Mouse (Mus musculus) CH12.LX (cell line): ENCODE data around the gene Acap3. TPM values are rescaled to one million over a fixed set of nuclear protein-coding genes. Genes with fewer than 3 reads are reported as not detected.
A peak's percentile ranks its signal among the peaks of the same experiment; 100 is the strongest.

ENCODE experiments used
- DNase-seq: peaks from one replicate; pipeline ENCODE4 v3.0.0-alpha.2; 2013; ENCODE audit errors: extremely low read depth
- H3K27ac ChIP-seq: 2 replicates; pipeline ENCODE4 v1.5.1; 2012; ENCODE audit warnings: low read depth, mild to moderate bottlenecking, control low read depth, moderate library complexity; ENCODE audit not compliant: insufficient read depth
- H3K27me3 ChIP-seq: replicated peaks from 2 replicates; pipeline ENCODE3; 2012; ENCODE audit warnings: inconsistent platforms
- H3K36me3 ChIP-seq, 2 experiments: replicated peaks in 1 of 2; 2 replicates each; pipeline versions ENCODE3 to v1.6.1; 2012; ENCODE audit warnings: inconsistent platforms in 1 of 2, low read length in 1 of 2, mild to moderate bottlenecking in 1 of 2, mixed read lengths in 1 of 2, moderate library complexity in 1 of 2; ENCODE audit not compliant: control insufficient read depth in 1 of 2, insufficient read depth in 1 of 2
- H3K4me1 ChIP-seq, 2 experiments: 2 replicates each; pipeline ENCODE4 v1.6.1; 2012; ENCODE audit warnings: inconsistent platforms in 1 of 2, moderate library complexity in 1 of 2; ENCODE audit not compliant: insufficient read depth in 2 of 2, control insufficient read depth in 1 of 2
- H3K4me2 ChIP-seq: 2 replicates; pipeline ENCODE4 v1.6.1; 2012; ENCODE audit warnings: low read depth, mild to moderate bottlenecking, control low read depth; ENCODE audit not compliant: poor library complexity, insufficient read depth, severe bottlenecking
- H3K4me3 ChIP-seq, 3 experiments: fragments of 150-350 bp in 1 of 3; sonication (generic) in 1 of 3; replicated peaks in 1 of 3; 2 replicates each; pipeline versions ENCODE3 to v1.5.1; 2011 to 2012; ENCODE audit warnings: low read depth in 2 of 3, low read length in 2 of 3, mild to moderate bottlenecking in 2 of 3, moderate library complexity in 2 of 3, control low read depth in 1 of 3, improper control_type of control experiment in 1 of 3, inconsistent platforms in 1 of 3, mixed read lengths in 1 of 3; ENCODE audit not compliant: poor library complexity in 1 of 3
- H3K79me2 ChIP-seq: replicated peaks from 2 replicates; pipeline ENCODE4 v1.6.1; 2012; ENCODE audit warnings: mild to moderate bottlenecking, moderate library complexity; ENCODE audit not compliant: control insufficient read depth, poor library complexity, insufficient read depth, severe bottlenecking; ENCODE audit errors: extremely low read depth
- H3K9ac ChIP-seq: 2 replicates; pipeline ENCODE4 v1.6.1; 2012; ENCODE audit warnings: low read depth, mild to moderate bottlenecking, control low read depth, moderate library complexity; ENCODE audit not compliant: insufficient read depth
- H3K9me3 ChIP-seq: replicated peaks from 2 replicates; pipeline ENCODE3; 2012; ENCODE audit warnings: low read length, inconsistent platforms, mixed read lengths
- CHD1 ChIP-seq: IDR thresholded peaks from 2 replicates; pipeline ENCODE4 v1.6.1; 2012; ENCODE audit warnings: low read depth, low read length, improper control_type of control experiment, inconsistent platforms
- CTCF ChIP-seq, 2 experiments: IDR thresholded peaks in 1 of 2; conservative IDR thresholded peaks in 1 of 2; 2 replicates each; pipeline ENCODE4 v1.5.1; 2011 to 2012; ENCODE audit warnings: low read depth in 2 of 2, low read length in 2 of 2, improper control_type of control experiment in 1 of 2, inconsistent platforms in 1 of 2, mild to moderate bottlenecking in 1 of 2, moderate library complexity in 1 of 2
- ELF1 ChIP-seq: IDR thresholded peaks from 2 replicates; pipeline ENCODE4 v1.6.1; 2014; ENCODE audit warnings: low read depth, mild to moderate bottlenecking, inconsistent platforms, low read length, improper control_type of control experiment
- EP300 ChIP-seq: IDR thresholded peaks from 2 replicates; pipeline ENCODE4 v1.6.1; 2011; ENCODE audit warnings: low read length, improper control_type of control experiment
- ETS1 ChIP-seq: conservative IDR thresholded peaks from 2 replicates; pipeline ENCODE4 v1.6.1; 2012; ENCODE audit warnings: low read depth, mild to moderate bottlenecking, inconsistent platforms, low read length, improper control_type of control experiment, moderate library complexity
- HCFC1 ChIP-seq: IDR thresholded peaks from 2 replicates; pipeline ENCODE4 v1.6.1; 2012; ENCODE audit warnings: low read depth, mild to moderate bottlenecking, inconsistent platforms, low read length, improper control_type of control experiment
- JUN ChIP-seq: IDR thresholded peaks from 2 replicates; pipeline ENCODE4 v1.6.1; 2011; ENCODE audit warnings: low read depth, mild to moderate bottlenecking, low read length, improper control_type of control experiment, moderate library complexity; ENCODE audit not compliant: insufficient read depth
- MAX ChIP-seq: IDR thresholded peaks from 2 replicates; pipeline ENCODE4 v1.6.1; 2011; ENCODE audit warnings: low read length, improper control_type of control experiment
- MAZ ChIP-seq: IDR thresholded peaks from 2 replicates; pipeline ENCODE4 v1.6.1; 2012; ENCODE audit warnings: low read depth, mild to moderate bottlenecking, inconsistent platforms, low read length, improper control_type of control experiment, moderate library complexity
- MEF2A ChIP-seq: IDR thresholded peaks from 2 replicates; pipeline ENCODE4 v1.6.1; 2014; ENCODE audit warnings: low read depth, mild to moderate bottlenecking, inconsistent platforms, low read length, improper control_type of control experiment, borderline replicate concordance
- NRF1 ChIP-seq: IDR thresholded peaks from 2 replicates; pipeline ENCODE4 v1.6.1; 2014; ENCODE audit warnings: low read depth, mild to moderate bottlenecking, inconsistent platforms, low read length, improper control_type of control experiment, moderate library complexity
- RAD21 ChIP-seq: IDR thresholded peaks from 2 replicates; pipeline ENCODE4 v1.6.1; 2011; ENCODE audit warnings: low read depth, mild to moderate bottlenecking, low read length, improper control_type of control experiment, moderate library complexity
- SMC3 ChIP-seq: IDR thresholded peaks from 2 replicates; pipeline ENCODE4 v1.6.1; 2011; ENCODE audit warnings: low read depth, low read length, improper control_type of control experiment
- TCF12 ChIP-seq: IDR thresholded peaks from 2 replicates; pipeline ENCODE4 v1.6.1; 2014; ENCODE audit warnings: low read depth, mild to moderate bottlenecking, inconsistent platforms, low read length, improper control_type of control experiment
- ZKSCAN1 ChIP-seq: IDR thresholded peaks from 2 replicates; pipeline ENCODE4 v1.6.1; 2012; ENCODE audit warnings: low read depth, inconsistent platforms, low read length, improper control_type of control experiment, borderline replicate concordance
- dilution Hi-C: fragments of 300-500 bp; cut with MboI; formaldehyde crosslinking; loops from 2 replicates; pipeline ENCODE4 v1.14.3; 2020; ENCODE audit warnings: low sequenced_read_pairs; ENCODE audit not compliant: extremely low pct_unique_long_range_greater_than_20kb, extremely low pct_ligation_motif_present
- in situ Hi-C: fragments of 300-500 bp; cut with MboI; formaldehyde crosslinking; loops from 3 replicates; pipeline ENCODE4 v1.14.3; 2019; ENCODE audit warnings: low sequenced_read_pairs, low pct_ligation_motif_present, low pct_unique_long_range_greater_than_20kb, mixed read lengths
- polyA plus RNA-seq: library from polyadenylated mRNA; unstranded; fragments of >175 nt; gene quantifications from 2 replicates; pipeline ENCODE4 v1.2.1, GENCODE M21; 2012; ENCODE audit warnings: low read depth; ENCODE audit not compliant: insufficient read length
- total RNA-seq, 2 experiments: library from RNA; depleted of rRNA; stranded (reverse); fragments of 300-350 nt in 1 of 2; fragments of >200 nt in 1 of 2; gene quantifications; 2 replicates each; pipeline ENCODE4 v1.2.3; 2012 to 2014

Gene Acap3
- total and polyA plus RNA-seq, 3 experiments, result 4.2 to 10.7 (median 10.5) TPM

GRCm38 (mm10) chr4:155904318-155905102, 12.9 kb downstream of the Acap3 start:
- H3K36me3 ChIP-seq, result peaks cover 45 to 83% of the 10 kb centered on the region in 2 experiments
- peak; percentile 45 for DNase-seq
- no peak overlapping the region for H3K27ac ChIP-seq
- in situ Hi-C loops (no loop called here), dilution Hi-C loops (no loop called here)
- no peaks in the 10 kb centered on the region for H3K9me3 ChIP-seq
- no peaks in the 10 kb centered on the region for H3K27me3 ChIP-seq
- no peaks in the 10 kb centered on the region for H3K79me2 ChIP-seq
- H3K4me2 ChIP-seq, result no peak overlapping the region
- TF ChIP-seq RAD21, result peak; percentile 39
- TF ChIP-seq SMC3, result peak; percentile 21
- TF ChIP-seq CTCF (conservative IDR thresholded peaks at IDR 0.05 in 1 of 2, IDR thresholded peaks at IDR 0.05 in 1 of 2; ENCODE audit: low read depth in 2 of 2, low read length in 2 of 2), result peak in 1 of 2 experiments; percentile 49; a peak in 2 of 4 replicates
- no peak for TF ChIP-seq ETS1
- no peak overlapping the region for H3K9ac ChIP-seq
- no peak overlapping the region for H3K4me3 ChIP-seq
- H3K4me1 ChIP-seq, result 0 out of 4 replicates have a peak, but pooled peaks cover 0 to 2% of the 10 kb centered on the region in 2 experiments

- H3K36me3 ChIP-seq, result peaks cover 39 to 72% of the 10 kb centered on the region in 2 experiments
- H3K79me2 ChIP-seq, result no peaks in the 10 kb centered on the region
- H3K4me3 ChIP-seq, result no peak overlapping the region
- in situ Hi-C loops, result no loop called here
- DNase-seq, result no peak
- no peaks in the 10 kb centered on the region for H3K9me3 ChIP-seq
- no peaks in the 10 kb centered on the region for H3K27me3 ChIP-seq
- no peak overlapping the region for H3K27ac ChIP-seq
- H3K4me2 ChIP-seq, result no peak overlapping the region
- TF ChIP-seq MEF2A (no peak), ELF1 (no peak), NRF1 (no peak), CHD1 (no peak), MAX (no peak), EP300 (no peak), MAZ (no peak), JUN (no peak), CTCF (conservative IDR thresholded peaks at IDR 0.05 in 1 of 2, IDR thresholded peaks at IDR 0.05 in 1 of 2; ENCODE audit: low read depth in 2 of 2, low read length in 2 of 2) (no peak), HCFC1 (no peak), TCF12 (no peak), ZKSCAN1 (no peak)
- H3K9ac ChIP-seq, result no peak overlapping the region
- H3K4me1 ChIP-seq, result 0 out of 4 replicates have a peak, but pooled peaks cover 0 to 2% of the 10 kb centered on the region in 2 experiments
- dilution Hi-C loops, result no loop called here
Observed at GRCm38 (mm10) chr4:155905634-155906033, 14.0 kb downstream of the Acap3 start.
